ENCODE assay signal across 18 mouse cellular contexts in genomic region chr4:82848552-82849234, GRCm38 (mm10). TPM values are rescaled to one million over a fixed set of nuclear protein-coding genes. Genes with fewer than 3 reads are reported as not detected.
DNase-seq lines count a peak whose midpoint lies in the region; ATAC-seq lines count a peak whose summit lies in the region.
"Had no signal": no experiment of that assay in that cellular context is flagged by ENCODE, and none has a peak within 500 bp of the region (broad histone marks: within the 10 kb centered on the region; RNA-seq: fewer than 3 reads in every experiment).

No protein-coding gene starts in this region.

- peak; percentile 9 for DNase-seq in kidney, adult 18-20 months
- no peak for DNase-seq in kidney, postnatal 25 days
- DNase-seq in MN1 (ENCODE audit: low spot score) = peak; percentile 12
- DNase-seq in ovary, postnatal 36 days (ENCODE audit: low spot score) = no peak
- DNase-seq in left cerebral cortex, postnatal 14 days (ENCODE audit: low spot score in 2 of 2) = no peak
- DNase-seq in testis, postnatal 10 days (ENCODE audit: low spot score) = no peak
- DNase-seq: gastrocnemius, postnatal 36 days; kidney, adult 11 months; lung, embryonic 14.5 days; thymus, postnatal 36 days had no signal

- intact Hi-C loops in left cerebral cortex, postnatal 14 days (cut with DNase I) = no loop called here

- ATAC-seq in inflammation-experienced regulatory T-cells, adult 6 months = peak; percentile 76
- peak; percentile 98 for ATAC-seq in megakaryocyte-erythroid progenitor cell, adult 5-6 weeks (replicated peaks; ENCODE audit: low FRiP score, low TSS enrichment, poor library complexity, severe bottlenecking)
- ATAC-seq: forebrain, embryonic 14.5 days; midbrain, embryonic 13.5 days had no signal

RNA-seq across cellular contexts. Expression of gene Zdhhc21, which starts 11.1 kb away (rescaled TPM):
- 10 to 100 TPM; 11.5 to 23.0 (median 13.2) TPM for polyA plus RNA-seq in inflammation-experienced regulatory T-cells, adult 6 months (2017; shearing (Covaris generic))
- 17.8 and 22.6 TPM in 2 replicates for total RNA-seq in megakaryocyte-erythroid progenitor cell, adult 5-6 weeks (2014; fragmentation: Nextera tagmentation)
- 11.4 and 21.0 TPM in 2 replicates for total RNA-seq in megakaryocyte-erythroid progenitor cell, adult 5-6 weeks (2017)
- total RNA-seq in left cerebral cortex, postnatal 14 days (2021) = 10 to 100 TPM; 58.9 to 62.1 TPM

RNA-seq across cellular contexts. Expression of gene Cer1, which starts 36.3 kb away (rescaled TPM):
- not detected for polyA plus RNA-seq in inflammation-experienced regulatory T-cells, adult 6 months (2017; shearing (Covaris generic))
- total RNA-seq in megakaryocyte-erythroid progenitor cell, adult 5-6 weeks (2014; fragmentation: Nextera tagmentation) = not detected in 2 replicates
- total RNA-seq in megakaryocyte-erythroid progenitor cell, adult 5-6 weeks (2017) = not detected in 2 replicates
- under 1 TPM; 0.40 to 0.51 TPM for total RNA-seq in left cerebral cortex, postnatal 14 days (2021)
- total RNA-seq: gastrocnemius, postnatal 36 days; layer of hippocampus, postnatal 14 days; neutrophil, adult 5-6 weeks had no signal
- polyA plus RNA-seq: embryonic facial prominence, embryonic 10.5 days; spleen, adult 2 months had no signal

Comparison
In these comparisons a context has a peak if more than half of its experiments do, and no peak if none do; other contexts are left out.
1. DNase-seq: peak in kidney, adult 18-20 months (single experiment) and MN1 (single experiment); none in kidney, postnatal 25 days (0 of 2), ovary, postnatal 36 days (single experiment), left cerebral cortex, postnatal 14 days (0 of 2) and testis, postnatal 10 days (single experiment).